Mouse (Mus musculus) lung, embryonic 15.5 days (tissue): ENCODE data around the gene Ccdc43. TPM values are rescaled to one million over a fixed set of nuclear protein-coding genes. Genes with fewer than 3 reads are reported as not detected.

Experiments used
- ATAC-seq: fragments of 200-750 bp; cut with Nextera tagmentation; 2 replicates; pipeline ENCODE4 v1.8.0; 2017; ENCODE audit warnings: moderate number of reproducible peaks, borderline replicate concordance; ENCODE audit not compliant: low FRiP score, low TSS enrichment; ENCODE audit errors: extremely low read depth
- H3K27ac ChIP-seq: fragments of 300-500 bp; sonication (generic); 2 replicates; pipeline ENCODE4 v1.5.1; 2015; ENCODE audit warnings: moderate library complexity, mild to moderate bottlenecking, inconsistent platforms
- H3K27me3 ChIP-seq: fragments of 300-500 bp; sonication (generic); 2 replicates; pipeline ENCODE4 v1.6.1; 2015; ENCODE audit warnings: inconsistent platforms
- H3K36me3 ChIP-seq: fragments of 300-500 bp; sonication (generic); 2 replicates; pipeline ENCODE4 v1.6.1; 2015; ENCODE audit warnings: inconsistent platforms
- H3K4me1 ChIP-seq: fragments of 300-500 bp; sonication (generic); 2 replicates; pipeline ENCODE4 v1.6.1; 2015; ENCODE audit warnings: inconsistent platforms
- H3K4me2 ChIP-seq: fragments of 300-500 bp; sonication (generic); 2 replicates; pipeline ENCODE4 v1.6.1; 2015; ENCODE audit warnings: inconsistent platforms, mild to moderate bottlenecking, moderate library complexity
- H3K4me3 ChIP-seq: fragments of 300-500 bp; sonication (generic); 2 replicates; pipeline ENCODE4 v1.5.1; 2015; ENCODE audit warnings: mild to moderate bottlenecking, inconsistent platforms
- H3K9ac ChIP-seq: fragments of 300-500 bp; sonication (generic); 2 replicates; pipeline ENCODE4 v1.6.1; 2015; ENCODE audit warnings: inconsistent platforms
- H3K9me3 ChIP-seq: fragments of 300-500 bp; sonication (generic); 2 replicates; pipeline ENCODE4 v1.6.1; 2016; ENCODE audit warnings: inconsistent platforms
- WGBS: fragments of 180-500 bp; shearing (Covaris S2); methylation state at CpG from one replicate; pipeline ENCODE4 v1.1.7; 2015; 5-methylcytosine and 5-hydroxymethylcytosine counted together
- polyA plus RNA-seq: library from polyadenylated mRNA; unstranded; fragments of >200 nt; fragmentation: Nextera tagmentation; extraction: Ambion mirVana; gene quantifications from 2 replicates; pipeline ENCODE4 v1.2.1, GENCODE M21; 2015

The Ccdc43 gene
- polyA plus RNA-seq = 47.6 and 49.0 TPM in 2 replicates

- H3K4me2 ChIP-seq = peak within 1 kb of the TSS; percentile 79
- peak; percentile 96 for ATAC-seq
- no peaks in the 10 kb centered on the region for H3K9me3 ChIP-seq
- H3K4me1 ChIP-seq = peaks cover 14% of the 10 kb centered on the region
- under 1% methylated on average over 49 of the region's 49 CpGs for WGBS
- peak within 1 kb of the TSS; percentile 85 for H3K9ac ChIP-seq
- peak within 1 kb of the TSS; percentile 54; the same call in 1 of the 2 replicates for H3K27ac ChIP-seq
- peaks cover 6% of the 10 kb centered on the region; the same call in 1 of the 2 replicates for H3K36me3 ChIP-seq
- H3K4me3 ChIP-seq = peak within 1 kb of the TSS; percentile 81
- H3K27me3 ChIP-seq = no peaks in the 10 kb centered on the region
Measured at GRCm38 (mm10) chr11:102697338-102698017, at the start of gene Ccdc43. Gene Ccdc43, minus strand, starts transcription at chr11:102697782.

- H3K4me1 ChIP-seq = peaks cover 16% of the 10 kb centered on the region
- no peaks in the 10 kb centered on the region for H3K9me3 ChIP-seq
- WGBS = 80% methylated on average over 3 of the region's 3 CpGs
- H3K27me3 ChIP-seq = no peaks in the 10 kb centered on the region
- H3K27ac ChIP-seq = no peak overlapping the region
- ATAC-seq = no peak
- no peak overlapping the region for H3K4me2 ChIP-seq
- H3K9ac ChIP-seq = no peak overlapping the region
- no peaks in the 10 kb centered on the region for H3K36me3 ChIP-seq
- H3K4me3 ChIP-seq = no peak overlapping the region
Measured at GRCm38 (mm10) chr11:102744746-102745145, 47.2 kb upstream of the Ccdc43 start.

DNA sequence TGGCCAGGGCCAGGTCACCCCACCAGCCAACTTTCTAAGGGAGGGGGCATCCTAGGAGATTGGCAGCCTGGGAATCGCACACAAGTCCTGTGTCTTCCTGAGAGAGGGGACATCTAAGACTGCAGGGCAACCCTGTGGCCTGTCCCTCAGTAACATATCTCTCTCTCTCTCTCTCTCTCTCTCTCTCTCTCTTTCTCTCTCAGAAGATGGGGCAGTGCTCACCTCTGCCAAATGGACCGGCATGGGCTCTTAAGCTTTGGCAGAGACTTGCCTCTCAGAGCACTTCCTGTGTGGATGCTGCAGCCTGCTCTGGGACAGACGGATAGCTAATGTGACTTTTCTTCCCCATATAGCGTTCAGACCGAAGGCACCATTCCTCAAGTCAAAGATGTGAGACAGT is 45.3 kb upstream of the Ccdc43 start:
- H3K36me3 ChIP-seq = no peaks in the 10 kb centered on the region
- H3K27me3 ChIP-seq = peaks cover 4% of the 10 kb centered on the region; the same call in 1 of the 2 replicates
- no peak overlapping the region for H3K9ac ChIP-seq
- WGBS = 62% methylated on average over 5 of the region's 5 CpGs
- no peaks in the 10 kb centered on the region for H3K9me3 ChIP-seq
- H3K4me2 ChIP-seq = no peak overlapping the region
- no peak overlapping the region for H3K4me3 ChIP-seq
- H3K27ac ChIP-seq = no peak overlapping the region
- H3K4me1 ChIP-seq = peaks cover 17% of the 10 kb centered on the region
- ATAC-seq = no peak

DNA sequence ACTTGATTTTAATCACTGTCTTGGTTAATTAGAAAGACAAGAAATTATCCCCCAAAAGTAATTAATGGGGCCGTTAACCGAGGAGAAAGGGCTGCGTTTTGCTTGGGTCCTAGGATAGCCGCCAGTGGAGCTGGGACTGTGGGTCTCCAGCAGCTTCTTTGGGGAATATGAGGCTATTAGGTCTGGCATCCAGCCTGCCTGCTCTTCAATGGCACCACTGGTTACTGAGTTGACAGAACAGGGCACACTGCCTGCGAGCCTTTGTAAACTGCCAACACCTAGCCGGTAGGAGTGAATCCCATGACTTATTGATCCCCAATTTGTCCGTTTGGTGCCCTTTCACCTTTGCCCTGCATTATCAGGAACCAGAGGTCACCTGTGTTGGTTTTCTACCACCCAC is 44.5 kb upstream of the Ccdc43 start:
- Histone ChIP-seq H3K9ac (no peak overlapping the region), H3K4me1 (peaks cover 17% of the 10 kb centered on the region), H3K9me3 (no peaks in the 10 kb centered on the region), H3K4me2 (no peak overlapping the region), H3K36me3 (no peaks in the 10 kb centered on the region), H3K4me3 (no peak overlapping the region), H3K27ac (no peak overlapping the region), H3K27me3 (peaks cover 8% of the 10 kb centered on the region; the same call in 1 of the 2 replicates)
- ATAC-seq = no peak
- 56% methylated on average over 7 of the region's 7 CpGs for WGBS

GRCm38 (mm10) chr11:102741129-102741950 is 43.8 kb upstream of the Ccdc43 start:
- Histone ChIP-seq H3K9me3 (no peaks in the 10 kb centered on the region), H3K9ac (no peak overlapping the region), H3K4me3 (no peak overlapping the region), H3K27ac (no peak overlapping the region), H3K4me2 (peak overlapping the region; percentile 40), H3K27me3 (peaks cover 10% of the 10 kb centered on the region; the same call in 1 of the 2 replicates), H3K4me1 (peaks cover 17% of the 10 kb centered on the region), H3K36me3 (no peaks in the 10 kb centered on the region)
- ATAC-seq = 0 out of 2 replicates have a peak, but pooled peaks have one; percentile 34
- 16% methylated on average over 22 of the region's 22 CpGs for WGBS

- ATAC-seq = no peak
- Histone ChIP-seq H3K27me3 (peaks cover 10% of the 10 kb centered on the region; the same call in 1 of the 2 replicates), H3K4me2 (no peak overlapping the region), H3K9me3 (no peaks in the 10 kb centered on the region), H3K36me3 (no peaks in the 10 kb centered on the region), H3K4me3 (no peak overlapping the region), H3K9ac (no peak overlapping the region), H3K27ac (no peak overlapping the region), H3K4me1 (peaks cover 17% of the 10 kb centered on the region)
- 60% methylated on average over 11 of the region's 11 CpGs for WGBS
Measured at GRCm38 (mm10) chr11:102740634-102741033, 43.1 kb upstream of the Ccdc43 start.

- H3K27me3 ChIP-seq = peaks cover 10% of the 10 kb centered on the region; the same call in 1 of the 2 replicates
- peak overlapping the region; percentile 23 for H3K4me3 ChIP-seq
- no peak overlapping the region for H3K27ac ChIP-seq
- no peak overlapping the region for H3K9ac ChIP-seq
- peak; percentile 33; the same call in 1 of the 2 replicates for ATAC-seq
- H3K4me2 ChIP-seq = peak overlapping the region; percentile 58
- 5% methylated on average over 20 of the region's 20 CpGs for WGBS
- no peaks in the 10 kb centered on the region for H3K36me3 ChIP-seq
- H3K4me1 ChIP-seq = peaks cover 17% of the 10 kb centered on the region
- H3K9me3 ChIP-seq = no peaks in the 10 kb centered on the region
Measured at GRCm38 (mm10) chr11:102739278-102739966, 41.8 kb upstream of the Ccdc43 start.

GRCm38 (mm10) chr11:102738046-102738445 is 40.5 kb upstream of the Ccdc43 start:
- ATAC-seq = no peak
- 86% methylated on average over 3 of the region's 3 CpGs for WGBS
- peaks cover 17% of the 10 kb centered on the region for H3K4me1 ChIP-seq

GRCm38 (mm10) chr11:102734961-102735360 is 37.4 kb upstream of the Ccdc43 start:
- WGBS = 87% methylated on average over 6 of the region's 6 CpGs
- no peak overlapping the region for H3K4me2 ChIP-seq
- no peaks in the 10 kb centered on the region for H3K36me3 ChIP-seq
- H3K9ac ChIP-seq = no peak overlapping the region
- H3K9me3 ChIP-seq = no peaks in the 10 kb centered on the region
- no peak for ATAC-seq
- H3K4me1 ChIP-seq = peaks cover 6% of the 10 kb centered on the region
- H3K27ac ChIP-seq = no peak overlapping the region
- H3K4me3 ChIP-seq = no peak overlapping the region
- peaks cover 10% of the 10 kb centered on the region; the same call in 1 of the 2 replicates for H3K27me3 ChIP-seq

More at GRCm38 (mm10) chr11:102738046-102738445, 40.5 kb upstream of the Ccdc43 start:
- Histone ChIP-seq H3K4me2 (no peak overlapping the region), H3K9ac (no peak overlapping the region), H3K4me3 (no peak overlapping the region), H3K27ac (no peak overlapping the region), H3K27me3 (peaks cover 10% of the 10 kb centered on the region; the same call in 1 of the 2 replicates), H3K36me3 (no peaks in the 10 kb centered on the region), H3K9me3 (no peaks in the 10 kb centered on the region)

- Histone ChIP-seq H3K4me1 (no peaks in the 10 kb centered on the region), H3K27ac (no peak overlapping the region), H3K9ac (no peak overlapping the region), H3K36me3 (no peaks in the 10 kb centered on the region), H3K4me3 (no peak overlapping the region), H3K4me2 (no peak overlapping the region), H3K27me3 (peaks cover 8% of the 10 kb centered on the region; the same call in 1 of the 2 replicates), H3K9me3 (no peaks in the 10 kb centered on the region)
- WGBS = 55% methylated on average over 5 of the region's 5 CpGs
- ATAC-seq = no peak
Measured at GRCm38 (mm10) chr11:102733146-102733545, 35.6 kb upstream of the Ccdc43 start.

- Histone ChIP-seq H3K36me3 (no peaks in the 10 kb centered on the region), H3K27me3 (no peaks in the 10 kb centered on the region), H3K4me1 (no peaks in the 10 kb centered on the region), H3K4me2 (no peak overlapping the region), H3K4me3 (no peak overlapping the region), H3K27ac (no peak overlapping the region), H3K9ac (no peak overlapping the region), H3K9me3 (no peaks in the 10 kb centered on the region)
- no peak for ATAC-seq
- 65% methylated on average over 6 of the region's 6 CpGs for WGBS
Measured at GRCm38 (mm10) chr11:102731366-102731765, 33.8 kb upstream of the Ccdc43 start.
